Mouse (Mus musculus) olfactory bulb, adult 2 months (tissue): Measurements from ENCODE around the gene Vps8.

ENCODE experiments used
- CTCF ChIP-seq: fragments of 200-500 bp; IDR thresholded peaks from 2 replicates; pipeline ENCODE4 v1.5.1; 2012; ENCODE audit warnings: low read depth, mild to moderate bottlenecking, low read length, moderate library complexity; ENCODE audit not compliant: insufficient read depth
- POLR2A ChIP-seq: fragments of 200-500 bp; IDR thresholded peaks from 2 replicates; pipeline ENCODE4 v1.6.1; 2012; ENCODE audit warnings: mild to moderate bottlenecking, low read depth, low read length, moderate library complexity; ENCODE audit not compliant: insufficient read depth

DNA sequence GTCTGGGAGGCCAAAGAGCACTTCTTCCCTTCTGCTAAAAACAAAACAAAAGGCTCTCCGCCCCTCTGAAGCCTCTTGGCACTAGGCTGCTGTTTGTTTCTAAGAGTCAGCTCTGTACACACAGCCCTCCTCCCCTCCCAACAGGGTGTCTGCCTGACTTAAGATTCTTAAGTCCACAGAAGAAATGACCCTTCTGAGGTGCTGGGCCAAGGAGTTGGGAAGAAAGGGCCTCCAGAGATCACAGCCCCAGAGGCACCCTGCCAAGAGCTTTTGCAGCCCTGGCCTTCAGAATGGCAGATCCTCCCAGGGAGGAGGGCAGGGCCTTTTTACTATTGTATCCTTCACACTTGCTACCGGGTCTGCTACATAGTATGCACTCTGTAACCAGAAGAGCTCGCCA, 33.6 kb upstream of the Vps8 start:
- TF ChIP-seq CTCF (no peak), POLR2A (no peak)
